Mouse (Mus musculus) hindbrain, embryonic 11.5 days (tissue): ENCODE measurements at regions not wholly inside any gene's neighbourhood (a gene's known extent, or its start where the extent isn't known, plus 50 kb on each side); places are given as distances from the start of the nearest gene placed in this dataset.

ENCODE experiments used
- ATAC-seq: fragments of 200-750 bp; cut with Nextera tagmentation; 2 replicates; pipeline ENCODE4 v1.8.0; 2017; ENCODE audit warnings: mild to moderate bottlenecking, moderate TSS enrichment, moderate library complexity; ENCODE audit not compliant: low FRiP score
- DNase-seq: peaks from one replicate; pipeline ENCODE4 v3.0.0-alpha.2; 2015; ENCODE audit warnings: low spot score
- H3K27ac ChIP-seq: fragments of 300-500 bp; sonication (generic); 2 replicates; pipeline ENCODE4 v1.5.1; 2014; ENCODE audit warnings: mild to moderate bottlenecking, low read depth, low read length
- H3K27me3 ChIP-seq: fragments of 300-500 bp; sonication (generic); 2 replicates; pipeline ENCODE4 v1.6.1; 2014; ENCODE audit warnings: mild to moderate bottlenecking, low read length, moderate library complexity, mixed read lengths; ENCODE audit not compliant: control insufficient read depth, insufficient read depth
- H3K36me3 ChIP-seq: fragments of 300-500 bp; sonication (generic); 2 replicates; pipeline ENCODE4 v1.6.1; 2014; ENCODE audit warnings: mild to moderate bottlenecking, low read length, moderate library complexity, mixed read lengths; ENCODE audit not compliant: control insufficient read depth, insufficient read depth
- H3K4me1 ChIP-seq: fragments of 300-500 bp; sonication (generic); replicated peaks from 2 replicates; pipeline ENCODE4 v1.6.1; 2014; ENCODE audit warnings: low read length, mixed read lengths; ENCODE audit not compliant: control insufficient read depth, insufficient read depth
- H3K4me2 ChIP-seq: fragments of 300-500 bp; sonication (generic); replicated peaks from 2 replicates; pipeline ENCODE4 v1.6.1; 2014; ENCODE audit warnings: mild to moderate bottlenecking, low read depth, low read length
- H3K4me3 ChIP-seq: fragments of 300-500 bp; sonication (generic); 2 replicates; pipeline ENCODE4 v1.5.1; 2014; ENCODE audit warnings: low read depth, low read length
- H3K9ac ChIP-seq: fragments of 300-500 bp; sonication (generic); 2 replicates; pipeline ENCODE4 v1.6.1; 2014; ENCODE audit warnings: low read depth, low read length
- H3K9me3 ChIP-seq: fragments of 300-500 bp; sonication (generic); 2 replicates; pipeline ENCODE4 v1.6.1; 2016; ENCODE audit warnings: low read length; ENCODE audit not compliant: control insufficient read depth
- WGBS: fragments of 180-500 bp; shearing (Covaris S2); extraction: QIAGEN DNeasy Blood & Tissue Kit; methylation state at CpG from one replicate; pipeline ENCODE4 v1.1.7; 2014; 5-methylcytosine and 5-hydroxymethylcytosine counted together

GRCm38 (mm10) chr1:91626090-91626489, 85.7 kb downstream of the Asb1 start:
- Histone ChIP-seq H3K27ac (no peak overlapping the region), H3K9me3 (no peaks in the 10 kb centered on the region), H3K4me1 (no peaks in the 10 kb centered on the region), H3K4me2 (no peak overlapping the region), H3K9ac (no peak overlapping the region), H3K36me3 (no peaks in the 10 kb centered on the region), H3K4me3 (no peak overlapping the region), H3K27me3 (no peaks in the 10 kb centered on the region)
- 89% methylated on average over 11 of the region's 11 CpGs for WGBS
- DNase-seq = no peak
- ATAC-seq = no peak

- no peaks in the 10 kb centered on the region for H3K9me3 ChIP-seq
- no peak overlapping the region for H3K4me3 ChIP-seq
- no peak overlapping the region for H3K4me2 ChIP-seq
- no peaks in the 10 kb centered on the region for H3K4me1 ChIP-seq
- no peak overlapping the region for H3K27ac ChIP-seq
- WGBS = 81% methylated on average over 12 of the region's 12 CpGs
- no peak overlapping the region for H3K9ac ChIP-seq
- DNase-seq (no peak), ATAC-seq (no peak)
- no peaks in the 10 kb centered on the region for H3K36me3 ChIP-seq
- H3K27me3 ChIP-seq = no peaks in the 10 kb centered on the region
These were observed 89.9 kb downstream of the Asb1 start for GRCm38 (mm10) chr1:91630206-91630605.

- 82% methylated on average over 6 of the region's 6 CpGs for WGBS
- H3K9me3 ChIP-seq = no peaks in the 10 kb centered on the region
- no peaks in the 10 kb centered on the region for H3K27me3 ChIP-seq
- no peak overlapping the region for H3K9ac ChIP-seq
- ATAC-seq (no peak), DNase-seq (no peak)
- no peak overlapping the region for H3K4me3 ChIP-seq
- H3K27ac ChIP-seq = no peak overlapping the region
- H3K4me1 ChIP-seq = no peaks in the 10 kb centered on the region
- H3K4me2 ChIP-seq = no peak overlapping the region
- no peaks in the 10 kb centered on the region for H3K36me3 ChIP-seq
These were observed 90.6 kb downstream of the Asb1 start for GRCm38 (mm10) chr1:91630871-91631410.

DNA sequence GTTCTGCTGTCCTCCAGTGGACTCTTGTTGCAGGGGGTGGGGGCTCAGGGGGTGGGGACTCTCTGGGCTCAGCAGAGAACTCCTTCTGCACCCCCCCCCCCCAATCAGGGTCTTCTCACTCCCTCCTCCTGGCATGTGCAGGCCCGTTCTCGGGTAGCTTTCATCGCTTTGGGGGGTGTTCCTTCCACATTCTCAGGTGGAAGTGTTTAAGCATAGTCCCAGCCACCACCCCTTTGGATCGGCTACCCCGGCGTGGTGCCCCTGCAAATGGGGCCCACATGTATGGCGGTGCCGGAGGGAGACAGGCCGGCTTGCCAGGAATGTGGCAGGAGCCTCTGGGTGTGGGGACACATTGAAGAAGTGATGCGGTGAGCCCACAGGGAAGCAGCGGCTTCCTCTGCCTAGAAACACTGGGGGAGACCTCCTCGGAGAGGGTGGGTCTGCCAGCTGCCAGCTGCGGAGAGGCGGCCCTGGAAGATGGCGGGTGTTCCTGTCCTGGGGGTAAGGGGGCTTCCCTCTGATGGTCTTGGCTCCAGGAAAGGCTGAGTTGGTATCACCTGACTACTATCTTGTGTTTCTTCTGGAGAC, 92.7 kb downstream of the Asb1 start:
- Histone ChIP-seq H3K4me2 (no peak overlapping the region), H3K27me3 (no peaks in the 10 kb centered on the region), H3K4me3 (no peak overlapping the region), H3K36me3 (no peaks in the 10 kb centered on the region), H3K9me3 (no peaks in the 10 kb centered on the region), H3K4me1 (no peaks in the 10 kb centered on the region), H3K27ac (no peak overlapping the region), H3K9ac (no peak overlapping the region)
- WGBS = 82% methylated on average over 15 of the region's 15 CpGs
- DNase-seq = no peak
- ATAC-seq = no peak

DNA sequence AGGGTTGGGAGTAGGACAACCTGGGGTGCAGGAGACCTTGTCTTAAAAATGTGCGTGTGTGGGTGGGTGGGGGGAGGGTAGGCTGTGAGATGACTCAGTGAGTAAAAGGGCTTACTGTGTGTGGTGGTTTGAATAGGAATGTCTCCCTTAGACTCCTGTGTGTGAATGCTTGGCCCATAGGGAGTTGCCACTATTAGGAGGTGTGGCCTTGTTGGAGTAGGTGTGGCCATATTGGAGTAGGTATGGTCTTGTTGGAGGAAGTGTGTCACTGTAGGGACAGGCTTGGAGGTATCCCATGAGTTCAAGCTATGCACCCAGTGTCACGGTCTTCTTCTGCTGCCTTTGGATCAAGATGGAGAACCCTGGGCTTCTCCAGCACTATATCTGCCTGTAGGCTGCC, 96.2 kb downstream of the Asb1 start:
- H3K4me2 ChIP-seq = no peak overlapping the region
- DNase-seq = no peak
- H3K27me3 ChIP-seq = no peaks in the 10 kb centered on the region
- WGBS = 84% methylated on average over 2 of the region's 2 CpGs
- H3K4me1 ChIP-seq = no peaks in the 10 kb centered on the region
- ATAC-seq = no peak
- no peaks in the 10 kb centered on the region for H3K9me3 ChIP-seq
- no peak overlapping the region for H3K4me3 ChIP-seq
- H3K36me3 ChIP-seq = no peaks in the 10 kb centered on the region
- no peak overlapping the region for H3K9ac ChIP-seq
- H3K27ac ChIP-seq = no peak overlapping the region

DNA sequence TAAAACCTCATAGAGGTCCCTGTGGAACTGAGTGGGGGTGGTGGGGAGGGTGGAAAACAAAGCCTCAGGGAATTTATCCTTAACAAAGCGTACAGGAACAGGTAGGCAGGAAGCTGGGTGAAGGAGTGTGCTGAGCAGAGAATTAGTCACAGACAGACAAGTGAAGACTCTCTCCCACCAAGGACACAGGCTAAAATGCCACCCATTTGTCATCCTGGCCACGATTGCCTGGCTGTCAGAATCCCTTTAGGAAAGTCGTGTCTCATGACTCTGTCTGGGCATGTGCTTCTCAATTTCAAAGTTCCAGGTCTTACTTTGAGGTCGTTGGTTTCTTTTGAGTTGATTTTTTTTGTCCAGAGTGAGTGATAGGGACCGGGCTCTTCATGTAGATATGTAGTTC, 100.2 kb downstream of the Asb1 start:
- no peaks in the 10 kb centered on the region for H3K27me3 ChIP-seq
- no peak overlapping the region for H3K9ac ChIP-seq
- ATAC-seq (no peak), DNase-seq (no peak)
- no peak overlapping the region for H3K4me2 ChIP-seq
- 73% methylated on average over 5 of the region's 5 CpGs for WGBS
- H3K36me3 ChIP-seq = no peaks in the 10 kb centered on the region
- H3K9me3 ChIP-seq = no peaks in the 10 kb centered on the region
- H3K27ac ChIP-seq = no peak overlapping the region
- H3K4me3 ChIP-seq = no peak overlapping the region
- no peaks in the 10 kb centered on the region for H3K4me1 ChIP-seq

DNA sequence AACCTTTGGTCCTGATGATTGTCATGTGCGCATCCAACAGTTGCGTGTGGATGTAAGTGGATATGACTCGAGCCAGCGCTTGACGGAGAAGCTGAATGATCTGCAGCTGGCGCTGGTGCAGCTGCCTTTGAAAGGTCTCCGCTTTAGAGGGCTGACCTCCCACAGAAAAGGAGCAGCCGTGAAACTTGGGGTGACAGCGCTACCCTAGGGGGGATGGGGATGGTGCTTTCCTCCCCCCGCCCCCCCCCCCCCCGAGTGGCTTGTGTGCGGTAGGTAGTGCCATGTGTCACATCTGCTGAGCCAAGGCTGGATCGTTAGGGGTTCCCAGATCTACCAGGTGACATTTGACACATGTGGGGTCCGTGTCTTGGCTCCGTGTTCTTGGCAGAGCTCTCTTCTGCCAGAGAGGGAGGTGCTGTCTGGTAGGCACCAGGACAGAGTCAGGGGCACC, 118.7 kb downstream of the Asb1 start:
- no peak overlapping the region for H3K4me3 ChIP-seq
- DNase-seq (no peak), ATAC-seq (no peak)
- 89% methylated on average over 13 of the region's 15 CpGs for WGBS
- H3K9me3 ChIP-seq = no peaks in the 10 kb centered on the region
- no peak overlapping the region for H3K9ac ChIP-seq
- no peak overlapping the region for H3K27ac ChIP-seq
- H3K36me3 ChIP-seq = no peaks in the 10 kb centered on the region
- no peak overlapping the region for H3K4me2 ChIP-seq
- H3K27me3 ChIP-seq = no peaks in the 10 kb centered on the region
- no peaks in the 10 kb centered on the region for H3K4me1 ChIP-seq

- ATAC-seq (no peak), DNase-seq (no peak)
- H3K27ac ChIP-seq = no peak overlapping the region
- no peak overlapping the region for H3K9ac ChIP-seq
- H3K27me3 ChIP-seq = no peaks in the 10 kb centered on the region
- no peak overlapping the region for H3K4me2 ChIP-seq
- H3K4me3 ChIP-seq = no peak overlapping the region
- no peaks in the 10 kb centered on the region for H3K4me1 ChIP-seq
- no peaks in the 10 kb centered on the region for H3K9me3 ChIP-seq
- WGBS = 91% methylated on average over 8 of the region's 8 CpGs
- H3K36me3 ChIP-seq = no peaks in the 10 kb centered on the region
These were observed 119.1 kb downstream of the Asb1 start for GRCm38 (mm10) chr1:91659486-91659885.

DNA sequence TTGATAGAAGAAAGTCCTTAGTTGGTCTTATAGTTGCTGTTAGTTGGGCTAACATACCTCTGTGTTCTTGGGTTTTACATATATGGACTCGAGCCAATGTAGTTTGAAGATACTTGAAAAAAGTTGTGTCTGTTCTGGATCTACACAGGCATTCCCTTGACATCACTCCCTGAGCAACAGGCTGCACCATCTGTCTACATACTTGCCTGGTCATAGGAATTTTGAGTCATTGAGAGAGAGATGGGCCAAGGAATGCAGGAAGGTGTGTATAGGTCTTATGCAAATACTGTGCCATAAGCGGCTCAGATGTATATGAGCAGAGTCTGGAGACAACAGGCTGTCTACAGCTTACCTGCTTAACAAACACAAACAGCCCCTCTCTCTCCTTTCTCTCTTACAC, 122.9 kb downstream of the Asb1 start:
- no peak overlapping the region for H3K9ac ChIP-seq
- no peaks in the 10 kb centered on the region for H3K27me3 ChIP-seq
- H3K9me3 ChIP-seq = no peaks in the 10 kb centered on the region
- no peak overlapping the region for H3K27ac ChIP-seq
- no peaks in the 10 kb centered on the region for H3K4me1 ChIP-seq
- no peak overlapping the region for H3K4me3 ChIP-seq
- ATAC-seq (no peak), DNase-seq (no peak)
- H3K4me2 ChIP-seq = no peak overlapping the region
- no peaks in the 10 kb centered on the region for H3K36me3 ChIP-seq
- 89% methylated on average over 2 of the region's 2 CpGs for WGBS
